Mouse (Mus musculus): ENCODE results near the gene Rftn2.
A peak's percentile ranks its signal among the peaks of the same experiment; 100 is the strongest.

The Rftn2 gene

DNA sequence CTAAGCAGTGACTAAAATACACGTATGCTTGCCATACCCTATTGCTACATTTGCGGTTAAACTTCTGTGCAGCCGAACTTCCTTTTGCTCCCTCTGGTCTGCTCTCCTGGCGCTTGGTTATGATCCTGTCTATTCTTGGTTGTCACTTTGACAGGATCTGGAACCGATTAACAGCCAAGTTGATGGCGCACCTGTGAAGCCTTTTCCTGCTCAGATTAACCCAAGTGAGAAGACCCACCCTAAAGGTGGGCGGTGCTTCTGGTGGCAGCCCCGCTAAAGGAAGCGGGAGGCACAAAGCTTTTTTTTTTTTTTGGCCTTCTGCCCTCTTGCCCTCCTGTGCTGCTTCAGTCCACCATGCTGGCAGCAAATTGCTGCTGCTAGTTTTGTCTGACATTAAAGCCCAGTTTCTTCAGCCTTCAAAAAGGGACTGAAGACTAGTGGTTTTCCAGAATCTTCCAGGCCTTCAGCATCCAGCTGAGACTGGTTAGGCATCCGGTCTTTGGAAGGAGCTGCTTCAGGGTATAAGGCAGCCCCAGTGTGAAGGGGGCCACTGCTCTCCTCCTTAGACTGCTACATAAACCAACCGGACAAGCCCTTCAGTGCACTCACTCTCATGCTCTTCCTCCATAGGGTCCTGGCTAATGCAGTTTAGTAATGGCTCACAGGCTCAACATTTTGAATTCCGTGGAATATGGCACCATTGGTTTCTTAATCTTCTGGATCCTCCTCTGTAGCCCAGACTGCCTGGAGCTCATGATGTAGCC is 16.2 kb downstream of the Rftn2 start:
- peak; percentile 69 for DNase-seq (ENCODE audit: low spot score)

DNA sequence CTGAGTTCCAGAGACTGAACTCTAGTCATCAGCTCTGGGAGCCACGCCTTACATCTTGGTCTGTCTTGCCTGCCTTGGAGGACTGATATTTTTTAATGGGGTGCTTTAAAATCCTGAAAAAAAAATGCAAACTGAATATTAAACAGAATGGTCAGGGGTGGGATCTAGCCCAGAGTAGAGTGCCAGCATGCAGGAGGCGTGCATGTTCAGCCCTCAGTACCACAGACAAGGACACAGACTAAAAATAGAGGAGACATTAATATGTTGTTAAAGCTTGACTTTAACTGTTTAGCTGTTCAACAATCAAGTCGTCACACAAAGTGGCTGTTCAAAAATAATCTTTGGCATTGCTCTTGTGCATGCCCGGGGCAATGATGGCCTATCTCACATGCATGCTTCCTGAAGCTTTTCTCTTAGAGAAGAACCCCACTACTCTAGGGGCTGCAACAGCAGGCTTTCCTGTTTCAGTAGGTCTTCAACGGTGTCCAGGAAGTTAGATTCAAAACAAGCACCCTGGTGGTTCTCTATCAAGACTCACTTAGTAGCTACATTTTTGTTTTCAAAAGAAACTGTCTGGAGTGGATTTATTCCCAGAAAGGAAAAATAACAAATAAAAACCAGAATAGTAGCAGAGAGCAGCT is 18.0 kb downstream of the Rftn2 start:
- DNase-seq (ENCODE audit: low spot score), result no peak

DNA sequence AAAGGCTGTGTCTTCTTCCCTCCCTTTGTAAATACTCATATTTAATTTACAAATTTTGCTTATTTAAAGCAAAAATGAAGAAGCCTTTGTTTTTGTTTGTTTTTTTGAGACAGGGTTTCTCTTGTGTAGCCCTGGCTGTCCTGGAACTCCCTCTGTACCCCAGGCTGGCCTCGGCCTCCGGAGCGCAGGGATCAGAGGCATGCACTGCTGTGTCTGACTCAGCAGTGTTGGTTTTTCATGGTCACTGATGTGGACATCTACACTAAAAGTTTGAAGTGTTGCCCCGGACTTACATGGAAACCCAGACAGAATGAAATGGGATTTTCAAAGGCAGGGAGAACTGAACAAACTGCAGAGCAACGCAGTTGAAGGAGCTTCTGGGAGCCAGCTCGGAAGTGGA is 19.0 kb downstream of the Rftn2 start:
- no peak for DNase-seq (ENCODE audit: low spot score)

DNA sequence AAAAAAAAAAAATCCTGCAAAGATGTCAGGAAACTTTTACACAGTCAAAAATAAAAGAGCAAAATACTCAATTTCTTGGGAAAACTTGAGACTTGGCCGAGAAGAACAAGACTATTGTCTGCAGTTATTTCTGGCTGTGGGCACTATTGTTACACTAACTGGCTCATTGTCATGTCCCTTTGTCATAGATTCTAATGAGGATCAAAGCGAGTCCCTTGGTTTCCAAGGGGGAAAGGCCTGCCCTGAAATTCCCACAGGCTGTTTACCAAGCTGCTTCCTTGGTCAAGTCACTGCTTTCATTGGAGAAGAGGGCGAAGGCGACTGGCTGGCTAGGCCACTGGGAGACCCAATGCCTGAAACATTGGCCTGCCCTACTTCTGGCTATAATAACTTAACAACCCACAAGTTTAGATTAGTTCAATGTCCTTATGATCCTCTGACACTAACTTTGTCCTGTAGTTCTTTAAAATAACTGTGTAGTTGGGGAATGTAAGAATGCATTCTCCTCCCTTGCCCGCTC is 20.7 kb downstream of the Rftn2 start:
- DNase-seq (ENCODE audit: low spot score), result peak; percentile 59

DNA sequence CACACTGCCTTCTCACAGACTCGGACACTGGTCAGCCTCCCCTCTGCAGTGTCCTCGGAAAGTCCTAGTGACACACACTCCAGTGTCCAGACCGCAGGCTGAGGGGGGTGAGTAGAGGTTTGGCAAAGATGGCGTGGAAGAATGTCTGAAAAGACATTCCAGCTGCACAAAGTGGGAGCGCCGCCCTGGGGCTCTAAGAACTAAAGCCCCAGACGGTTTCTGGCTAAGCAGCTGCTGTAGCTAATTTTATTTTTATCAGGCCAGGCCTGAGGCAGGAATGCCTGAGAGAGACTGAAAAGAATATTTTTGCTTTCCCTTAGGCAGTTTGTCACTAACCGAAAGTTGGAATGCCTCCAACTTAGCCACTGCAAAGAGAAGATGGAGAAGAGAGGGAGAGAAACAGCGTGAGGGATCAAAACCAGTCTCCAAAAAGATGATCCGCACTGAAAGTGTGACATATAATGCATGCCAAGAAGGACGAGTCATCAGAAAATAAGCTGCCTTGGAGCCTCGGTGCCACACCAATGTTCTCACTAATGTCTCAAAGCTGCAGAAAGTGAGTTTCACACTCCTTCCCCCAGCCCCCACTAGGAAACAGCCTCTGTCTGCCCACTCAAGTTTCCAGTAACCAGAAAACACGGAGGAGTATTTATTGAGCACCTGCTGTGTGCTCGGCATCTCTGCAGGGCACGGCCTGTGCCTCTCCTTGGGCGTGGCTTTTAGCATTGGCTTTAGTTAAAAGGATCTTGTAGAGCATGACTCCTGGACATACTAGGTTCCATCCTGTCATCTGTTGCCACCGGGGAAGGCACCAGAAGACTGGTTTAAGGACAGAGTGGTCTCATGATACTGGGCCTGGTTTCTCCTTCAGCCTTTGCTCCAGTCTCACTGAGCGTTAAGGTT is 24.5 kb downstream of the Rftn2 start:
- no peak for DNase-seq (ENCODE audit: low spot score)

DNA sequence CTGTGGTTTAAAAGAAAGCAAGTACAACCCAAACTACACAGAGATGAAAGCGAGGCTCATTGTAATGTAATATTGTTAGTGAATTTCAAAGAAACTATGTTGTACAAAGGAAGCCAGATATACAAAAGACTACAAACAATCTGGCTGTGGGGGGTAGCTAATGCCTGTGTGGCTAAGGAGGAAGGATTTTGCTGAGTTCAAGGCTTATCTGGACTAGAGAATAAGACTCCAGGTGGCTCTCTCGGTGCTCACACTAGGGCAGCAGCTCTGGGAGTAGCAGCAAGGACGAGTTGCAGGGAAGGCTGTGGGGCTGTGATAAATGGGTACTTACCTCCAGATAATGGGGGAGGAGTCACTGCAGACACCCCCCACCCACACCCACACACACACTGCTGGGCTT is 27.9 kb downstream of the Rftn2 start:
- DNase-seq (ENCODE audit: low spot score), result no peak

DNA sequence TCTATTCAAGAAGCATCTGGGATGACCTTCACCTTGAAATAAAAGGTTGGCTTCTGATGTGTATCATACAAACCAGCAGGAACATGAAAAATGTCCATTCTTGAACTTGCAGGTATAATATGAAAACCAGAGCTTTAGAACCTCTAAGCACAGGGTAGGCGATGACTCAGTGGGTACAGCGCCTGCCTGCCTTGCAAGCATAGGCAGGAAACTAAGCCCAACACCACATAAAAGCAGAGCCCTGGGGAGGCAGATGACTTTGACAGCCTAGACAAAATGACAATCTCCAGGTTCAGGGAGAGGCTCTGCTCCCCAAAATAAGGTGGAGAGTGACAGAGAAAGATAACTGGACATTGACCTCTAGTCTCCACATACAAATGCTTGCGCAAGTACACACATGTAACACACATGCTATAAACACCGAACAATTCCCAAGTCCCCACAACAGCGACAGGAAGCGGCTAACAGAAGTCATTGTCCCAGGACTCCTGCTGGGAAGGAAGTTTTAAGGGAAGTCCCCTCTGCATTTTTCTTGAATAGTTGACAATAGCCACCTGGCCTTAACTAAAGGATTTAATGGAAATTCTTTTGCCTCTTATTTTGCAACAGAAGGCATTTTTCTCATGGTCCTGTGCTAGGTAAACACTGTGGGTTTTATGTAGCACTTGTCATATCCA is 30.1 kb downstream of the Rftn2 start:
- DNase-seq (ENCODE audit: low spot score), result no peak

DNA sequence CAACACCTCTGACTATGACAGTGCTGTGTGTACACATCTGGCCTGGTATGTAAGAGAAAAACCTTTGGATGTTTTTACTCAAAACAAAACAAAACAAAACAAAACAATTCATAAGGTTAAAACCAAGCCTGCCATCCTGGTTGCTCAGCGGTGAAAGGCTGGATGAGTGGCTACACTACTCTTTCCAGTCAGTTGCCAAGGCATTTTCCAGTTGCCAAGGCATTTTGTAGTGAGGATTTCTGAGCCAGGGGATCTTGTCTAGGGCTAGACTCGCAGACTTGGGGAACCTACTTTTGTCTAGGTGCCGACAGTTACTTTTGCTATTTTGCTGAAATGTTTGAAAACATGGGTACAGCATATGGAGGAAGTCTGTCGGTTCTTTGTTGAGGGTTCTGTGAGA is 31.6 kb downstream of the Rftn2 start:
- no peak for DNase-seq (ENCODE audit: low spot score)

DNA sequence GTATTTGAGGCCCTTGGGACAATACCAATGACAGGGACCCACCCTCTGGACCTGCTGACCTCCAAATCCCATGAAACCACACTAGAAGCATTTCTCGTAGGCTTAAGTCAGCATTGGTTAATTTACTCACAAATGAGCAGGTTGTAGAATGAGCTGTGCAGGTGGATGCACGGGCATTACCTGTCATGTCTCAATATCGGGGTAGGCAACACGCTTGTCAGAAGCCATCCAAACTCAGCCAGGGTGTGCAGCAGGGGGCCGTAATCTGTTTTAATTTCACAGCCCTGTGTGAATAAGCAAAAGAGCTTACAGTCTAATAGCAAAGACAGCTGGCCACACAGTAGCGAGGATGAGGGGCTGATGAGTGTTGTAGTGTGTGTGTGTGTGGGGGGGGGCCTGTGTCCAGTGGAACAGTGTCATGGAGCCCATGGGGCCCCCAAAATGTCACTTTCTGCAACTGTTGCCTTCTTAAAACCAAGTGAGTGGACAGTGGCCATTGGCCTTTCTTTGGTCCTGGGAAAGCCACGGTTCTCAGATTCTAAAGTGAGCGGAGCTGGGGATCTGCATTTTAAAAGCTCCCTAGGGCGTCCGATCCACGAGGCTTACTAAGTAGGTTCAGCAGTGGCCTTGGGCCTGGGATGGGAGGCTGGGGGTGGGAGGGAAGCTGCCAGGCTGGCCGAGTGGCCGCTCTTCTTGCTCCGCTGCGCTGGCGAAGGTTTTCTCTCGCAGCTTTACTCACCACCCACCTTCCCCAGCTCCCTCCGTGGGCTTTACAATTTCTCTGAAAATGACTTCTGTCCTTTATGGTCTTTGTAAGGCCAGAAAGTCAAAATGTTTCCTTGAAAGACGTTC is 32.3 kb downstream of the Rftn2 start:
- DNase-seq (ENCODE audit: low spot score), result no peak

DNA sequence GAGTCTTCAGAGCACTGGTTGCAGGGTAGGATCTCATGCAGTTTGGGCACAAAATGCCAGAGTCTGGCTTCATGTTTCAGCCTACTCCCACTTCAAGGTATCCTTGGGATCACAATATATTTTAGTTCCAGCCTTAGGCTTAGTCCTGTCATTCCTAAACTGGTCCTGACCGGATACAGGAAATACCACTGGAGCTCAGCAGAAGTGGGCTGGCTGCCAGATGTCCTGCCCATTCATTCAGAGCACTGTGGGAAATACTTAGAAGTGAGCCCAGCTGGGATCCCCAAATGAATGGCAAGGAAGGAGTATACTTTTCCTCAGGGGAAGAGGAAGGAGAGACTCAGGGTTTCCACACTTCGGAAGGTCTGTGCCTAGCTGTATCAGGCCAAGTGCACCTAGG is 33.3 kb downstream of the Rftn2 start:
- DNase-seq (ENCODE audit: low spot score), result peak; percentile 72

DNA sequence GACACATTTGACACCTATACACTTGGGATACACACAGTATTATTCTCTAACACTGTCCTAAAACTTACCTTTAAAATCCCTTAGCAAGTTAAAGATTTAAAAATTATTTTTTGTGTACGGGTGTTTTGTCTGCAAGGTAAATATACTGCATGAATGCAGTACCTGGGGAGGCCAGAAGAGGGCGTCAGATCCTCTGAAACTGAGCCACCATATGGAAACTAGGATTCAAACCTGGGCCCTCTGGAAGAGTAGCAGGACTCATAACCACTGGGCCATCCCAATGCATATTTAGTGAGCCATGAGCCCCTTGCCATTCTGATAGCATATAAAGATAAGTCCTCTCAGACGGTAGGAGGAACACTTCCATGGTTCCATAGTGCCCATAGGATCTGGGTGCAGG is 33.8 kb downstream of the Rftn2 start:
- DNase-seq (ENCODE audit: low spot score), result no peak

DNA sequence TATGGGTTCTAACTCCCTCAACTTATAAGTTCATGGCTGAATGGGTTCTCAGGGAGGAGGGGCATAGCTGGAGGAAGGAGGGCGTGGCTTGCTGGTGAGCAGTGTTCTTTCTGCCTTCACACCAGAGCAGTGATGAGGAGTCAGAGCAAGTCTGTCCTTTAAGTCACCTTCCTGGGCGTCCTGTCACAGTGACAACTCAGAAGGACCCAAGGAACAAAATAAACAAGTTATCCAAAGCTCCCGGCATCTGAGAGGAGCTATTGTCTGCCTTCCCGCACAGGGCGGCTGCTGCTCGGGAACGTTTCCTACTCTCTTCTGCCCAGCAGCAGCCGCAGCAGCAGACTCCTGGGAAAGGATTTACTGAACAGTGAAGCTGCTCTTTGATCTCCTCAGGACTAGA is 34.6 kb downstream of the Rftn2 start:
- DNase-seq (ENCODE audit: low spot score), result peak; percentile 54

DNA sequence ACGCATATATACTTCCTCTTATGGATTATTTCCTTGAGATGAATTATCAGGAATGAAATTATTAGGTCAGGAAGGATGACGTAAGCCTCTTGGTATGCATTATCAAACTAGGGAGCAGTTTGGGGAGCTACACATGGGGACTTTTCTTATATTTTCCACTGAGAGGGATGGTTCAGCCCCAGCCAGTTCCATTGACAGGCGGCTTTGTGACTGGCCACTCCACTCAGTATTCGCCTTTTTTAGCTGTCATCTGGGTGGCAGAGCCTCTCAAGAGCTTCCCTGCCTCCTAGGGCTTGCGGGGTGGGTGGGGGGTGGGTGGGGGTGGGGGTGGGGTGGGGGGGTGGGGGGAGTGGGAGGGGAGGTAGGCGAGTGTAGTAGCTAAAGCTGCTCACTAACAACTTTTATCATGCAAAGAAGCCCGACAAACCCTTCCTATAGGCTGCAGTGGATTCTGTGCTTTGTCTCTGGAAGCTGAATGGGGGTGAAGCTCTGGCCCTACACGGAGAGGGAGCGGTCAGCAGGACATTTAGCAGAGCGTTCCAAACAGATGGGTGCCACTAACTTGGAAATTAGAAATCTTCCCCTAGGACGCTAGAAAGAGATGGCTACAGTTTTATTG is 39.9 kb downstream of the Rftn2 start:
- DNase-seq (ENCODE audit: low spot score), result no peak

DNA sequence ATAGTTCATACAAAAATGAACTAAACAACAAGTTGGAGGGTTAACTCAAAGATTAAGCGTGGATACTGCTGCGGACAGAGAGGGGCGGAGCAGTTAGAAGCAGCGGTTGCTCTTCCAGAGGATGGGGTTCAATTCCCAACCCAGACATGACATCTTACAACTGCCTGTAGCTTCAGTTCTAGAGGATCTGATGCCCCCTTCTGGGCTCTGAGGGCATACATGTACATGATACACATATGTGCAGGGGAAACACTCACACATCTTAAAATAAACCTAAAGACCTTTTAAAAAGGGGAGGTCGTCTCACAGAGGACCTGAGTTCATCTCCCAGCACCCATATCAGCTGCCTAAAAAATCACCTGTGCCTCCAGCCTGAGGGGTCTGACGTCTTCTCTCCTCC is 40.9 kb downstream of the Rftn2 start:
- DNase-seq (ENCODE audit: low spot score), result no peak

DNA sequence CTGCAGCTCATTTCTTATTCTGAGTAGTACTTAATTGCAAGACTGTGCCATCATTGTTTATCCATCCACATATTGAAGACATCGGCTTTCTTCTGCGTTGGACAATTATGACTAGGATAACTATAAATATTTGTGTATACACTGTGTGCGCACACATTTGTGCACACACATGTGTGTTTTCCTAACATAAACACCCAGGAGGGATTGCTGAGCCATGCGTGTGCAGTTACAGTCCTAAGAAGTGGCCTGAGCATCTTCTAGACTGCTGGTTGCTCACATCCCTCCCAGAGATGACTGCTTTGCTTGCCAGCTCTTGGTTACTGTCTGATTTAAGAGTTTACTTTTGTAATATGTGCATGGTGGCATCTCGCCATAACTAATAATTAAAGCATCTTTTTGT is 44.2 kb downstream of the Rftn2 start:
- DNase-seq (ENCODE audit: low spot score), result no peak

DNA sequence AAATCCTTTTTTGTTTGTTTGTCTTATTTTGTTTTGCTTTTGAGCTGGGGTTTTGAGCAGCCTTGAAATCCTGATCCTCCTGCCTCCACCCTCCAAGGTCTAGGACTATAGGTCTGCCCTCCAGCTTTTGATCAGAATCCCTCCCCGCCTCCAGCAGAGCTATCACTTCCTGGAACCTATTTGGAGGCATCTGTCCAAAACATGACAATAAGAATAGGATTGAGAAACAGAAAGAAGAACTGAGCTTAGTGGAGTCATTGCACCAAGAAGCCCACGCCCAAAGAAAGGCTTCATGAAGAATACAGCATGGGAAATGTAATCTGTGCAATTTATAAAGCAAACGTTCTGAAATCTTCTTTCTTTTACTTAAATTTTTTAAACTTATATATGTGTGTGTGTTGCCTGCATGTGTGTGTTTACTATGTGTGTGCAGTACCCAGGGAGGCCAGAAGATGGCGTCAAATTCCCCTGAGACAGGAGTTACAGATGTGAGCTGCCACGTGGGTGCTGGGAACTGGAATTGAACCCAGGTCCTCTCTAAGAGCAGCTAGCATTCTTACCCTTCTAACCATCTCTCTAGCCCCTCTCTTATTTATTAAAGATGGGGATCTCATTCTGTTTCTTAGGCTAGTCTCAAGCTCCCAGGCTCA is 46.5 kb downstream of the Rftn2 start:
- no peak for DNase-seq (ENCODE audit: low spot score)

DNA sequence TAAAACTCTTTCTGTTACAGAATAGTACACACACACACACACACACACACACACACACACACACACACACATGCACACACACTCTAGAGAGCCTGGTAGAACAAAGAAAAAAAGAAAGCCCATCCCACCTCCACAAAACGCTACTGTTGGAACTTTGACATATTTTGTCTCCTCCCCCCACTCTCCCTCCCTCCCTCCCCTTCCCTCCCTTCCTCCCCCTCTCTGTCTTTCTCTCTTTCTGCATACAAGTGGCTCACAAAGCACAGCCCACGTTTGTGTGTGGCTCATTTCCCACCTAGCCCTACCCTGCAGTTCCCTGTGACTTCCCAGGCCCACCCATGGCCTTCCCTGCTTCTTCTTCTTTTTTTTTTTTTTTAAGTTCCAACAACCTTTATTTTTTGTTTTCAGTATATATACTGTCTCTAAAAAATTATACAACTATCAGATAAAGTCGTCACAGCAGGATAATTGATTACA is 52.0 kb downstream of the Rftn2 start:
- DNase-seq (ENCODE audit: low spot score), result no peak

DNA sequence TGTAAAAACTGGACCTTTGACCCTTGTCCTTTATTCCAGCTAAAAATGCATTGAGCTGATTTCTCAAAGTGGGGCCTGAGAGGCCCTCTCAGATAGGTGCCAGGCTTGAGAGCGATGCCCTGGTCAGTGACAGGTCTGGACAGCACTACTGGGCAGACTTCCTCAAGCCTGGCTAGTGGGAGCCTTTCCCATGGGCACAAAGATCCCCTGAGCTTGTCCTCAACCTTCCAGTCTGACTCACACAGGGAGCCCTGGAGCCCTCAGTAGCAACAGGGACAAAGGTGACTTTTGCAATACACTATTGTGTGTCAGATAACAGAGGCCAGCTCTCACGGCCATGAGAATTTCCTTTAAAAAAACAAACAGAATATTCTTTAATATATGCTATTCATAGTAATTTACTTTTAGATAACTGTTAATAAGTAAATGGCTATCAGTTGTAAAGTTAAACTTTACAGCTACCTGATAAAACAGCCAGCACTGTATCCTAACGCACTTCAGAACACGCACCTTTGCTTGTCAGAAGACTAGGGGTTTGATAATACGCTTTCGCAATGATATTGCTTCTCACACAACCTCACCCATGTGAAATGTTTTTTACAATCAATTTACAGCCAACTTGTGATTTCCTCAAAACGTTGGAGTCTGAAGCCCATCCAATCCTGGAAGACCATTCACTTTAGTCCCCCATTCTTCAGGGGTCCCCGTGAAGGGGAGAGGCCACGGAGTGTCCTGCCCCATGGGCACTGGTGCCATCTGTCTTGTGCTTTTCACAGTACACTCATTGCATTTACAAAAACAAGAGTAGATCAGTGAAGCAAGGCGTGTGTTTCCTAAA is 52.6 kb downstream of the Rftn2 start:
- DNase-seq (ENCODE audit: low spot score), result no peak
